Mouse (Mus musculus) limb, embryonic 11.5 days (tissue): ENCODE results near the gene Zfand2b. TPM values are rescaled to one million over a fixed set of nuclear protein-coding genes. Genes with fewer than 3 reads are reported as not detected.

ENCODE experiments used
- ATAC-seq: fragments of 200-750 bp; cut with Nextera tagmentation; 2 replicates; pipeline ENCODE4 v1.8.0; 2017; ENCODE audit warnings: low read depth; ENCODE audit not compliant: insufficient number of reproducible peaks, low FRiP score, low TSS enrichment
- DNase-seq: peaks from one replicate; pipeline ENCODE4 v3.0.0-alpha.2; 2015; ENCODE audit warnings: low spot score
- H3K27ac ChIP-seq: fragments of 300-500 bp; sonication (generic); replicated peaks from 2 replicates; pipeline ENCODE4 v1.5.1; 2014; ENCODE audit warnings: low read depth, mild to moderate bottlenecking, low read length
- H3K27me3 ChIP-seq: fragments of 300-500 bp; sonication (generic); 2 replicates; pipeline ENCODE4 v1.6.1; 2014; ENCODE audit warnings: mild to moderate bottlenecking, low read length, mixed read lengths; ENCODE audit not compliant: control insufficient read depth, insufficient read depth
- H3K36me3 ChIP-seq: fragments of 300-500 bp; sonication (generic); 2 replicates; pipeline ENCODE4 v1.6.1; 2014; ENCODE audit warnings: mild to moderate bottlenecking, low read length, moderate library complexity, mixed read lengths; ENCODE audit not compliant: control insufficient read depth, insufficient read depth
- H3K4me1 ChIP-seq: fragments of 300-500 bp; sonication (generic); 2 replicates; pipeline ENCODE4 v1.6.1; 2014; ENCODE audit warnings: low read length, mixed read lengths; ENCODE audit not compliant: control insufficient read depth, insufficient read depth
- H3K4me2 ChIP-seq: fragments of 300-500 bp; sonication (generic); 2 replicates; pipeline ENCODE4 v1.6.1; 2014; ENCODE audit warnings: low read depth, mild to moderate bottlenecking, moderate library complexity; ENCODE audit not compliant: severe bottlenecking
- H3K4me3 ChIP-seq: fragments of 300-500 bp; sonication (generic); 2 replicates; pipeline ENCODE4 v1.5.1; 2014; ENCODE audit warnings: low read depth, low read length
- H3K9ac ChIP-seq: fragments of 300-500 bp; sonication (generic); 2 replicates; pipeline ENCODE4 v1.6.1; 2014; ENCODE audit warnings: mild to moderate bottlenecking, low read length
- H3K9me3 ChIP-seq: fragments of 300-500 bp; sonication (generic); 2 replicates; pipeline ENCODE4 v1.6.1; 2016; ENCODE audit warnings: low read length; ENCODE audit not compliant: control insufficient read depth
- WGBS: fragments of 180-500 bp; shearing (Covaris S2); extraction: QIAGEN DNeasy Blood & Tissue Kit; methylation state at CpG from one replicate; pipeline ENCODE4 v1.1.7; 2014; 5-methylcytosine and 5-hydroxymethylcytosine counted together
- polyA plus RNA-seq: library from polyadenylated mRNA; unstranded; fragments of >200 nt; fragmentation: Nextera tagmentation; extraction: Ambion mirVana; gene quantifications from 2 replicates; pipeline ENCODE4 v1.2.1, GENCODE M21; 2014

Zfand2b gene
- 30.2 and 31.3 TPM in 2 replicates for polyA plus RNA-seq

- under 1% methylated on average over 57 of the region's 59 CpGs for WGBS
- Histone ChIP-seq H3K4me1 (peaks cover 4% of the 10 kb centered on the region), H3K9ac (peak within 1 kb of the TSS; percentile 48), H3K27me3 (no peaks in the 10 kb centered on the region), H3K9me3 (no peaks in the 10 kb centered on the region), H3K4me3 (peak within 1 kb of the TSS; percentile 74), H3K4me2 (peak within 1 kb of the TSS; percentile 58), H3K27ac (peak within 1 kb of the TSS; percentile 64; the same call in 1 of the 2 replicates), H3K36me3 (peaks cover 13% of the 10 kb centered on the region)
- peak; percentile 98 for ATAC-seq
- peak; percentile 99 for DNase-seq
Observed at GRCm38 (mm10) chr1:75168472-75169464, at the start of gene Zfand2b. TSS of gene Zfand2b (plus strand) at chr1:75168646.

- Histone ChIP-seq H3K36me3 (no peaks in the 10 kb centered on the region), H3K4me1 (peaks cover 4% of the 10 kb centered on the region; the same call in 1 of the 2 replicates), H3K4me2 (no peak overlapping the region), H3K9me3 (no peaks in the 10 kb centered on the region), H3K4me3 (no peak overlapping the region), H3K27me3 (no peaks in the 10 kb centered on the region), H3K27ac (no peak overlapping the region), H3K9ac (no peak overlapping the region)
- no peak for ATAC-seq
- DNase-seq = no peak
- 81% methylated on average over 3 of the region's 3 CpGs for WGBS
Observed at GRCm38 (mm10) chr1:75122211-75122610, 46.2 kb upstream of the Zfand2b start.

GRCm38 (mm10) chr1:75124346-75125321 lies 43.8 kb upstream of the Zfand2b start, which contains the start of gene Nhej1:
TSS of gene Nhej1 (minus strand) at chr1:75125200.
- peak within 1 kb of the TSS; percentile 51 for H3K4me2 ChIP-seq
- 2% methylated on average over 56 of the region's 56 CpGs for WGBS
- no peaks in the 10 kb centered on the region for H3K36me3 ChIP-seq
- H3K4me1 ChIP-seq = peaks cover 4% of the 10 kb centered on the region; the same call in 1 of the 2 replicates
- no peaks in the 10 kb centered on the region for H3K27me3 ChIP-seq
- DNase-seq = peak; percentile 97
- peak within 1 kb of the TSS; percentile 54 for H3K4me3 ChIP-seq
- peak; percentile 92 for ATAC-seq
- peak within 1 kb of the TSS; percentile 94 for H3K27ac ChIP-seq
- peak within 1 kb of the TSS; percentile 71 for H3K9ac ChIP-seq
- H3K9me3 ChIP-seq = no peaks in the 10 kb centered on the region

- Histone ChIP-seq H3K36me3 (no peaks in the 10 kb centered on the region), H3K9me3 (no peaks in the 10 kb centered on the region), H3K27ac (peak overlapping the region; percentile 94), H3K4me2 (peak overlapping the region; percentile 51), H3K9ac (peak overlapping the region; percentile 71), H3K4me3 (peak overlapping the region; percentile 54), H3K27me3 (no peaks in the 10 kb centered on the region), H3K4me1 (peaks cover 4% of the 10 kb centered on the region; the same call in 1 of the 2 replicates)
- DNase-seq = no peak
- 35% methylated on average over 5 of the region's 5 CpGs for WGBS
- ATAC-seq = no peak
Observed at GRCm38 (mm10) chr1:75125418-75125817, 43.0 kb upstream of the Zfand2b start.

GRCm38 (mm10) chr1:75128641-75129040 lies 39.8 kb upstream of the Zfand2b start:
- DNase-seq = no peak
- Histone ChIP-seq H3K27me3 (no peaks in the 10 kb centered on the region), H3K27ac (no peak overlapping the region), H3K9ac (no peak overlapping the region), H3K9me3 (no peaks in the 10 kb centered on the region), H3K4me3 (no peak overlapping the region), H3K4me1 (peaks cover 4% of the 10 kb centered on the region; the same call in 1 of the 2 replicates), H3K36me3 (no peaks in the 10 kb centered on the region), H3K4me2 (no peak overlapping the region)
- no peak for ATAC-seq
- 70% methylated on average over 3 of the region's 3 CpGs for WGBS

GRCm38 (mm10) chr1:75133421-75134207 lies 34.8 kb upstream of the Zfand2b start, which contains the start of gene Slc23a3:
TSS of gene Slc23a3 (minus strand) at chr1:75133890.
- H3K27ac ChIP-seq = no peak within 1 kb of the TSS
- H3K27me3 ChIP-seq = no peaks in the 10 kb centered on the region
- H3K9ac ChIP-seq = no peak within 1 kb of the TSS
- 66% methylated on average over 12 of the region's 12 CpGs for WGBS
- no peak for ATAC-seq
- peaks cover 7% of the 10 kb centered on the region; the same call in 1 of the 2 replicates for H3K36me3 ChIP-seq
- no peak within 1 kb of the TSS for H3K4me3 ChIP-seq
- no peak within 1 kb of the TSS for H3K4me2 ChIP-seq
- no peak for DNase-seq
- no peaks in the 10 kb centered on the region for H3K9me3 ChIP-seq
- no peaks in the 10 kb centered on the region for H3K4me1 ChIP-seq

GRCm38 (mm10) chr1:75136293-75136692 lies 32.2 kb upstream of the Zfand2b start:
- ATAC-seq = no peak
- no peak overlapping the region for H3K4me2 ChIP-seq
- peaks cover 5% of the 10 kb centered on the region; the same call in 1 of the 2 replicates for H3K4me1 ChIP-seq
- DNase-seq = no peak
- no peaks in the 10 kb centered on the region for H3K9me3 ChIP-seq
- H3K9ac ChIP-seq = no peak overlapping the region
- H3K4me3 ChIP-seq = no peak overlapping the region
- 67% methylated on average over 6 of the region's 6 CpGs for WGBS
- H3K27ac ChIP-seq = no peak overlapping the region
- H3K27me3 ChIP-seq = no peaks in the 10 kb centered on the region
- H3K36me3 ChIP-seq = peaks cover 7% of the 10 kb centered on the region; the same call in 1 of the 2 replicates
